Mouse (Mus musculus): ENCODE data around the gene Atp13a2.

The Atp13a2 gene

GRCm38 (mm10) chr4:140962207-140962909, 24.3 kb upstream of the Atp13a2 start:
- no peak for DNase-seq

- no peak for DNase-seq
Observed at GRCm38 (mm10) chr4:140962950-140963349, 23.7 kb upstream of the Atp13a2 start.

GRCm38 (mm10) chr4:140963941-140964597, 22.6 kb upstream of the Atp13a2 start:
- DNase-seq, result no peak

GRCm38 (mm10) chr4:140964620-140965019, 22.1 kb upstream of the Atp13a2 start:
- peak; percentile 77 for DNase-seq

- DNase-seq, result no peak
Observed at GRCm38 (mm10) chr4:140967386-140968159, 19.1 kb upstream of the Atp13a2 start.

- no peak for DNase-seq
Observed at GRCm38 (mm10) chr4:140971691-140972090, 15.0 kb upstream of the Atp13a2 start.

- DNase-seq, result no peak
Observed at GRCm38 (mm10) chr4:140974408-140974807, 12.3 kb upstream of the Atp13a2 start.

- DNase-seq, result no peak
Observed at GRCm38 (mm10) chr4:140975356-140975755, 11.3 kb upstream of the Atp13a2 start.

GRCm38 (mm10) chr4:140977278-140977677, 9.4 kb upstream of the Atp13a2 start:
- no peak for DNase-seq

GRCm38 (mm10) chr4:140977886-140978692, 8.6 kb upstream of the Atp13a2 start:
- DNase-seq, result no peak

- DNase-seq, result peak; percentile 55
Observed at GRCm38 (mm10) chr4:140981605-140982004, 5.1 kb upstream of the Atp13a2 start.

GRCm38 (mm10) chr4:140982808-140983207, 3.9 kb upstream of the Atp13a2 start:
- no peak for DNase-seq

- DNase-seq, result peak; percentile 60
Observed at GRCm38 (mm10) chr4:140983442-140983841, 3.2 kb upstream of the Atp13a2 start.

GRCm38 (mm10) chr4:140984544-140984943, 2.1 kb upstream of the Atp13a2 start:
- no peak for DNase-seq

- peak; percentile 36 for DNase-seq
Observed at GRCm38 (mm10) chr4:140986024-140986710, 506 bp upstream of the Atp13a2 start.

GRCm38 (mm10) chr4:140987476-140987875, 803 bp downstream of the Atp13a2 start:
- no peak for DNase-seq

GRCm38 (mm10) chr4:140988706-140989290, 2.1 kb downstream of the Atp13a2 start:
- DNase-seq, result no peak

- no peak for DNase-seq
Observed at GRCm38 (mm10) chr4:140989447-140989846, 2.8 kb downstream of the Atp13a2 start.

GRCm38 (mm10) chr4:140992215-140992614, 5.5 kb downstream of the Atp13a2 start:
- no peak for DNase-seq

- DNase-seq, result no peak
Observed at GRCm38 (mm10) chr4:140993846-140994245, 7.2 kb downstream of the Atp13a2 start.

GRCm38 (mm10) chr4:140995811-140996210, 9.1 kb downstream of the Atp13a2 start:
- no peak for DNase-seq

- no peak for DNase-seq
Observed at GRCm38 (mm10) chr4:140996812-140997211, 10.1 kb downstream of the Atp13a2 start.
